Mouse (Mus musculus) myocyte (in vitro differentiated cells): ENCODE data around the gene Psors1c2.

ENCODE experiments used
- MAX ChIP-seq: IDR thresholded peaks from one replicate; pipeline ENCODE4 v1.6.1; 2011; ENCODE audit warnings: low read depth, mild to moderate bottlenecking, control low read depth
- MYOD1 ChIP-seq, 3 experiments: IDR thresholded peaks; one replicate each; pipeline ENCODE4 v1.6.1; 2011; ENCODE audit warnings: control low read depth in 2 of 3, low read depth in 2 of 3, mild to moderate bottlenecking in 2 of 3, moderate library complexity in 1 of 3; ENCODE audit not compliant: insufficient read length in 2 of 3, control insufficient read depth in 1 of 3
- POLR2A ChIP-seq: IDR thresholded peaks from one replicate; pipeline ENCODE4 v1.6.1; 2011; ENCODE audit warnings: low read depth, mild to moderate bottlenecking, control low read depth, moderate library complexity; ENCODE audit not compliant: insufficient read length

- TF ChIP-seq POLR2A (no peak), MYOD1 (IDR thresholded peaks at IDR 0.05; ENCODE audit: control insufficient read depth in 1 of 3, insufficient read length in 2 of 3, low read depth in 2 of 3) (no peak), MAX (no peak)
Observed at GRCm38 (mm10) chr17:35502226-35502625, 30.8 kb upstream of the Psors1c2 start.
